Mouse (Mus musculus): ENCODE data around the gene Srp9. TPM values are rescaled to one million over a fixed set of nuclear protein-coding genes. Genes with fewer than 3 reads are reported as not detected.
A peak's percentile ranks its signal among the peaks of the same experiment; 100 is the strongest.

Gene Srp9
- total RNA-seq, 2 experiments from 2014 or later, result 39.8 to 42.7 TPM

DNA sequence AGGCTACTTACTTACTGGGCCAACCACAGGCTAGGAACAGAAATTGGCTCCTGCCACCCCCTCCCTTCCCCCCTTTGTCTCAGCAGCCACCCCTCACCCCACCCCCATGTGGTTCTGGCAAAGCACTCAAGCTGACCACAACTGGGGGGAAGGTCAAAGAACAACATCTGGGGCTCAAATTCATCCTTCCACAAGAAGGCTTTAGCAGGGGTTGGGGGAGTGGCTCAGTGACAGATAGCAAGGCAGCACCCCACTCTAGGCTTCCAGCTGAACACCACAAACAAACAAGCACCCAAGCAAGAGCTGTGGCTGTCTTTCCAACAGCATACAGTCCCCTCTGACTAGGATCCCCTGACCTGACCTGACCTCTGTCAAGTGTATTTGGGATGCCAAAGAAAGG is 21.8 kb upstream of the Srp9 start:
- intact Hi-C loops (cut with DNase I), result no loop called here
- no peak for DNase-seq (ENCODE audit: low spot score)

DNA sequence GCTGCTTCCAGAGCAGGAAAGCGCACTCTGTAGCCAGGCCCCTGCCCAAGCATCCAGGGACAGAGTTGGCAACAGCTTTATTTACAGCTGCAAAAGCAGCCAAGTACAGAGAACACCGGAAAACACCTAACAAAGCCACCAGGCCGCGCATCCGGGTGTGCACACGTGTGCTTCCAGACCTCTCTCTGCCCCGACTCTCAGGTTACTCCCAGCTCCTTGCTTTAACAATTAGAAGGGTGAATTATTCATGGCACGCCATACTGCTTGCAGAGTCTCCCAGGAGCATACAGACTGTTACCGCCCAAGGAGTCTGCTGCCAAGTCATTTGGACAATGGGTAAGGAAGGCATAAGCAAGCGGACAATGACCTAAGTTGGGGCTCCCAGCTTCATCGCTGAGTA is 21.1 kb upstream of the Srp9 start:
- intact Hi-C loops (cut with DNase I), result no loop called here
- DNase-seq (ENCODE audit: low spot score), result no peak

DNA sequence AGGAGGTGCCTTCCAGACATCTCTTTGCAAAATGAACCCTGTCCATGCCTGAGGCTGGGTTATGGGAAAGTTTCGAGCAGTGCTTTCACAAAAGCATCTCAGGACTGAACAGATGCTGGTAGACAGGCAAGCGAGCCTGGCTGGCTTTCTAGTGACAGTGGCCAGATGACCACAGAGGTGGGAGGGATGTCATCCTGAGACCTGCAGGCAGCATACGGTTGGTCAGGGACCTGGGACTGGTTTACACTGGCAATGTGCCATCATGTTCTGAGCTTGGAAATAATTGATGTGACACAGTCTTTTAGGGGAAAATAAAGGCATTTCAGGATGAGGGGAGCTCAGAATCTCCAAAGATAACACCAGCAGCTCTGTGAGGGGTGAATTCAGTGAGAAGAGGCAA is 19.5 kb upstream of the Srp9 start:
- intact Hi-C loops (cut with DNase I), result no loop called here
- no peak for DNase-seq (ENCODE audit: low spot score)

DNA sequence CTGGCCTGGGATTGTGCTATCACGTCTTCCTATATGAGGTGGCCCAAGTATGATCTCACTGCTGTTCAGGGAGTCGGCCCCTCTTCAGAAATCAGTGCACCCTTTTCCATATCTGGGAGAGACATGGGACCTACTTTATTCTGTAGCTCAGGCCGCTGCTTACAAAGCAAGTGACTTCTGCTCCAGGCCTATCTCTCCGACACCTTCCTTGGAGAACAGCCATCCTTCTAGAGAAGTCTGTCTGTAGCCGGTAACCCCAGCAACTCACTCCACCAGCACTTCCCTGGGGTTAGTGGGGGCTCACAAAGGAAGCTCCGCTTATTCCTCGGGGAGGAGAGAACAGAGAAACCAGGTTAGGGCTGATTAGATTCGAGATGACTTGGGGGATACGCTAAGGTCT is 17.3 kb upstream of the Srp9 start:
- intact Hi-C loops (cut with DNase I), result no loop called here
- DNase-seq (ENCODE audit: low spot score), result no peak

DNA sequence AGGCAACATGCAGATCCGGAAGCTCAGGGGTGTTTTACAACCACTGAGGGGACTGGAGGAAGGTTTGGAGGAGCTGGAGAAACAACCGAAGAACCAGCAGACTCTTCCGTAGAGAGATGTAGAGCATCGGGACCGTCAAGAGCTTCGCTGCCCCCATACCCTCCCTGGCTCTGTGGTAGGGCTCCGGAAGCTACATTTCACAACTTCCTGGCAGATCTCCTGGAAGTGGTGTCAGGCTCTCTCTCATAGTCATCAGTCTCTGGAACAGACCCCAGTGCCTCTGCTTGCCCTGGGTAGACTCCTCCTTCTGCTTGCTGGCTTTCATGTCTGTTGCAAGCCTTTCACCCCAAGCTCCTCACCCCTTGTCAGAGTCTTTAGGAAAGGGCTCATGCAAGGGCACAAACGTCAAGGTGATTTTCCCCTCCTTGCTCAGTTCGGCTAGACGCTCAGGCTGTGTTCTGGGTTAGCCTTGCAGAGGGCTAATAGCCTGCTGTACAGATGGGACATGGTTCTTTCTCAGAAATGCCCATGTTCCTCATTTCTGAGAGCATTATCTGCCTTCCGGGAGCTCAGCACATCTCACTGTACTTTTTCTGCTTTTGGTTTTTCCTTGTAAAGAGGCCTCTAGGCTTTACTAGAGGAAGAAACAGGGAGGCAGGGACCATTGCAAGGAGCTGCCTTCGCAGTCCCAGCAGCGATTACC is 16.0 kb upstream of the Srp9 start:
- DNase-seq (ENCODE audit: low spot score), result peak; percentile 59
- intact Hi-C loops (cut with DNase I), result loop anchor here (2.0 kb wide), 1 partner anchor 18 kb away; no protein-coding TSS in a partner anchor

DNA sequence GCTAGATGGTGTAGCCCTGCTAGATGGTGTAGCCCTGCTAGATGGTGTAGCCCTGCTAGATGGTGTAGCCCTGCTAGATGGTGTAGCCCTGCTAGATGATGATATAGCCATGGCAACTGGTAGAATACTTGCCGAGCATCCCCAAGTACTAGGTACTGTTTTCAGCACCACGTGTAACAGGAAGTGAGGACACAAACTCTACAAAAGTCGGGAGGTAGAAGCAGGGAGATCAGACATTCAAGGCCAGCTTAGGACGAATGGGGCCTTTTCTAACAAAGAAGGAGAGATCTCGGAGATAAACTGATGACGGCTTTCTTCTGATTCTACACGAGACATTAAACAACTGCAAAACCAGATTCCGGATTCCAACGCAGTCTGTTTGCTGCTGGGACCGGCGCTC is 14.4 kb upstream of the Srp9 start:
- no peak for DNase-seq (ENCODE audit: low spot score)
- intact Hi-C loops (cut with DNase I), result loop anchor here (5.0 to 10.0 kb wide), 2 partner anchors 138 to 385 kb away; no protein-coding TSS in a partner anchor

DNA sequence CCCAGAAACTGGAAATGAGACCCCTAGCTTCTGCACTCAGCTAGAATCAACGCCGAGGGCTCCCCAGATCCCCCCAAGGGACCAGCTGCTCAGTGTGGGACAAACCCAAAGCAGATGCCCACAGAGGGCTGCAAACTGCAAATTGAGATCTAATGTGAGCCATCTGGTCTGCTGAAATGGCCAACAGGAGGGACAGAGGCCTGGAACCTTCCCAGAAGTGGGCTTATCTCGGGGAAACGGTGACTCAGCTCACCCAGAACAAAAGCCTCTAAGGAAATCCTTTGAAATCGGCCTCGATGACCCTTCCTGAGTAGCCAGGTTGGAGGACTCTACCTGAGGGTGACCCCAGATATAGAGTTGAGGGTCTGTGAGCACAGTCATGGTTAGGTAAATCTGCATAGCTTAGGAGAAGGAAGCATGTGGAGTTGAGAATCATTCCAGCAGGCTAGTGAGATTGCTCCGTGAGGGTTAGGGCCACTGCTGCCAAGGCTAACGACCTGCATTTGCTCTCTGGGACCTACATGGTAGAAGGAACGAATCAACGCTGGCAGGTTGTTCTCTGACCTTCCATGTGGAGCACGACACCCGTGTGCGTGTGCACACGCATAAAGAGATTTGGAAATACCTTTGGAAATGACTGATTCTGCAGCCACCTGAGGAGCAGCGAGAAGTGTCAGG is 13.7 kb upstream of the Srp9 start:
- intact Hi-C loops (cut with DNase I), result loop anchor here (5.0 to 10.0 kb wide), 2 partner anchors 139 to 386 kb away; no protein-coding TSS in a partner anchor

DNA sequence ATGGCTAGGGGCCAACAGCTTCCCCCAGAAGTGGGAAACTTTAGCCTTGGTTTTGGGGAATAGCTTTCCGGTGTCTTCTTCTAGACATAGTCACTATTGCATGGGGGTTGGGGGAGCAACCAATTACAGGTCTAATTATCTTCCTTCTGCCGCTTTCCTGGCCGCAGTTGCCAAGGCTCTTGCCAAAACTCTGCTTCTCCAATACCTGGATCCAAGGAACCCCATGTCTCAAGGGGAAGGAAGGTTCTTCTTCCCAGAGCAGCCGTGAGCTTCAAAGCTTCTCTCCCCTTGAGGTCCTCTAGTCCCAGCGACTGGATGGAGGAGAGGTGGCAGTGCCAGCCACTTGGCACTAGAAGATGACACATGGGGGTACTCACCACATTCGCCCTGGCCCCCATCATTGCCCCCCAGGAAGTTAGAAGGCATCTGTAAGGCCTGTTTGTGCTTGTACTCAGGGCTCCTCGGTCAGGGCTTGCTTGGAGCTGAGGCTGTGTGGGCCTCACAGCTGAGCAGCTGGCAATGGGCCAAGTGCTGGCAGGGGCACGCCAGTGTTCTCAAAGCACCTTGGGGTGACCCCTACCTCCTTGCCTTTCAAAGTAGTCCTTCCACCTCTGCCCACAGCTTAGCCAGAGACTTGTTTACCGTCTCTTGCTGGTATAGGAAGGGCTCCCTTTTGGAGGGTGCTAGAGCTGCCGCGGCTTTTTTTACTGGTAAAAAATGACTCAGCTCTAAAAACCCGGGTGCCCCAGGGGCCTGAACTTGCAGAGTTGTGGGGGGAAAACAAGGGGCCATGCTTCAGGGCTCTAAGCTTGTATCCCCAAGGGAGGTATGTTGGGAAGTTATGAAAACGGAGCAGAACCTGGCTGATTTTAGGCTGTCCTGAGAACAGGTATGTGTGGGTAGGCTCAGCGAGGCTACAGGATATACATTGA is 12.9 kb upstream of the Srp9 start:
- no peak for DNase-seq (ENCODE audit: low spot score)
- intact Hi-C loops (cut with DNase I), result loop anchor here (5.0 to 10.0 kb wide), 2 partner anchors 139 to 387 kb away; no protein-coding TSS in a partner anchor

More for the DNA sequence above, 13.7 kb upstream of the Srp9 start:
- DNase-seq (ENCODE audit: low spot score), result peak; percentile 44

DNA sequence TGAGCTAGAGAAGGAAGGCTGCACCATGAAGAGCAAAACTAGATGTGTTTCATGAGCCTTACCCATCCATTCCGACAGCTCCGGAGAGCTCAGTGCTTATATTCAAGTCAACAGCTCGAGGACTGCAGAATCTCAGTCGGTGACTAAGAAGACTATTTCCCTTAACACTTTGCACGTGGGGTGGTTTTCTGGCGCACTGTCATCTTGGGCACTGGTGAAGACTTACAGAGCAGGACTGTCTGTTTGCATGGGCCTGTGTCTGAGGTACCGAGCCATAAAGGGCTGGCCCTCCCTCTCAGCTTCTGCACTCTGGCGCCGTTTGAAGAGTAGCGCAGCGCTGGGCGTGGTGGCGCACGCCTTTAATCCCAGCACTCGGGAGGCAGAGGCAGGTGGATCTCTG is 12.2 kb upstream of the Srp9 start:
- DNase-seq (ENCODE audit: low spot score), result no peak
- intact Hi-C loops (cut with DNase I), result loop anchor here (5.0 to 10.0 kb wide), 2 partner anchors 140 to 388 kb away; no protein-coding TSS in a partner anchor

DNA sequence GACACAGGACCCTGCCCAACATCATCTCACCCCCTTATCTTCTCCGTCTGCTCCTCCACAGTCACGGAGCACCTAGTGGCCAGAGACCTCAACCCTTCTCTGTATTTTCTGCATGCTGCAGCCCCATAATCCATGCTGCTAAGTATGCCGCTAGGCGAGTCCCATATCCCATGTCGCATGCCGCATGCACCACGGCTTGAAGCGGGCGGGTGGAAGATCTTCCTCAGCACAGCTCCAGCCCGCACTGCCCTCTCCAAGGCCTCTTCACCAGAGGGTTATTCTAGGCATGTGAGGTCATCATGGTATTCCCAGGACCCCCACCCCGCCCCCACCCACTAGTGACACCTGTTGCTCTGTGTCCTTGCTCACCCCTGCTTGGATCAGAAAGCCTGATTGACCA is 11.4 kb upstream of the Srp9 start:
- intact Hi-C loops (cut with DNase I), result loop anchor here (5.0 to 10.0 kb wide), 2 partner anchors 141 to 388 kb away; no protein-coding TSS in a partner anchor
- no peak for DNase-seq (ENCODE audit: low spot score)

DNA sequence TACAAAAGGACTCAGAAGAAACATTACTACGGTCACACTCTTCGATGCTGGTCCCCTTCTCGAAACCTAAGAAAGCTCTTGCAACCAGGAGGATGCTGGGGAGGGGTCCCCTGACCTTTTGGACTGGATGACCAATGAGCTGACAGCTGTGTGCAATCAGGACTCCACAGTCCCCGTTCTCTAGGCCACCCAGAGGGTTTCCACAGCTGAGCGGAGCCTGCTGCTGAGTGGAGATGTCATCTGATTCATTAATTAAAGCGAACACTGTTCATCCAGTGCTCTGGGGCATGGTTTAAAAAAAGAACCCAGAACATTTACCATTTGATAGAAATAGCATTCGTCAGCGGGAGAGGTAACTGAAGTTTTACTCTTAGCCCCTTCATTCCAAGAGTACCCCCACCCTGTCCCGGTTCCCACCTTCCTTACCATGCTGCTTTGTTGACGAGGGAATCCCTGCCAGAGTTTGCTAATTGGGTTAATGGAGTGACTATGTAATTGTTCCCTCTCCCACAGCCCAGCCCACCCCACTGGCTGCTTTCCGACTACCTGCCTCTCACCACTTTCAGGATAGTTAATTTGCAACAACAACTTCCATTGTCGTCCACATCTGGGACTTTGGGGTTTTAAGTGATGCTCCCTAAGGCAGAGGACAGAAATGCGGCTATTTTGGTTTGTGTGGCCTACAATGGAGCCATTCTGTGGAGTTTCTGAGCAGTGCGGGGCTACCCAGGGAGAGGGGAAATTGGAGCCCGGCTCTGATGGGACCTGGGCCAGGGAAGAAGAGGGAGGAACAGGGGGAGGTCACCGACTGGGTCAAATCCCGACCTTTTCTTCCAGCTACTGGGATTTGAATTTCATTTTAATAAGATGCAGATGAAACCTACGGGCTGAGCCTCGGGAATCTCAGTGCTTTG is 10.7 kb upstream of the Srp9 start:
- DNase-seq (ENCODE audit: low spot score), result no peak
- intact Hi-C loops (cut with DNase I), result loop anchor here (2.0 to 10.0 kb wide), 3 partner anchors 93 to 389 kb away; no protein-coding TSS in a partner anchor

DNA sequence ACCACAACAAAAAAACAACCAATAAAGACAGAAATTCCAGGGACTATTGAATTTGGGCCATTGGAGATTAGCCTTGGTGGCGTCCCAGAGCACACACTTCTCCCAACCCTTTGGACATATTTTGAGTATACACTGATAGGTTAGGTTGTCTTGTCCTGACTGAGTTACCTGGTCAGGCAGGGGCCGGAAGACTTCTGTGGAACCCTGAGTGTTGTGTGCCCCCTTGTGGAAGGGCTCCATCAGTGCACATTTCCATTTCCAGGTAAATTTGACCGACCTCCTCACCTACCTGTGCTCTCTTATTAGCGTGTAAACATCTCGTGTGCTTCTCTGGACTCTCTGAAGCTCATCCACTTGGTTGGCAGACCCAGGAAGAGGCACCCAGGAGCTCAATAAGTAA is 9.3 kb upstream of the Srp9 start:
- DNase-seq (ENCODE audit: low spot score), result no peak
- intact Hi-C loops (cut with DNase I), result loop anchor here (1.0 to 10.0 kb wide), 3 partner anchors 94 to 390 kb away; no protein-coding TSS in a partner anchor

DNA sequence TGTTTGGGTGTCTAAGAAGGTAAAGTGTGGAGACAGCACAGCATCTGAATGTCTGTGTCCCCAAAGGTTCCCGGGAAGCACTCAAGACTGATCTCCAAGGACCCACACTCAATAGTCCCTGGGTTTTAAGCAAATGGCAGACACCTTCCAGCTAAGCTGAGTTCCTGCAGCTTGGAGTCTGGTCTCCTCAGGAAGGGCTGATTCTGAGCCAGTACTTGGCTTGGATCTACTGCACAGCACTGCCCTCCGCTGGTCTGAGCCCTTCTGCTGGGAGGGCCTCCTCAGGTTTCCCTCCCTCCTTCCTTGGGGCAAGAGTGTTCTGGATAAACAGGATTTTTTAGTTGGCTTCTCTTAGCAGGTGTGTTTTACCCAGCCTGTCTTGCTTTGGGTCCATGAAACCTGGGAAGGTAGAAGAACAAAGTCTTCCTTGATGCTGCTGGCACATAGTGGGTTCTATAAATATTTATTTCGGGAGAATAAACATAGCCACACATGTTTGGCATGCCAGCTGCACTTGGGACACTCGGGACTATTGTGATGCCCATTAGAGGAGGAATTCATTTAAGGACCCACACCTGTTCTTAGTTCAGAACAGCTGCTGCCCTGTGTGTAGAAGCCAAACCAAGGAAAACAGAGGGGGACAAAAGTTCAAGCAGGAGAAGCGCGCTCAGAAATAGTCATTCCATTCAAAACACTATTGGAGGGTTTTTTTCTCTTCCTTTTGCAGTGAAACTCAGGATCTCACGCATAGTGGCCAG is 8.7 kb upstream of the Srp9 start:
- intact Hi-C loops (cut with DNase I), result loop anchor here (1.0 to 10.0 kb wide), 3 partner anchors 95 to 391 kb away; no protein-coding TSS in a partner anchor
- DNase-seq (ENCODE audit: low spot score), result no peak

DNA sequence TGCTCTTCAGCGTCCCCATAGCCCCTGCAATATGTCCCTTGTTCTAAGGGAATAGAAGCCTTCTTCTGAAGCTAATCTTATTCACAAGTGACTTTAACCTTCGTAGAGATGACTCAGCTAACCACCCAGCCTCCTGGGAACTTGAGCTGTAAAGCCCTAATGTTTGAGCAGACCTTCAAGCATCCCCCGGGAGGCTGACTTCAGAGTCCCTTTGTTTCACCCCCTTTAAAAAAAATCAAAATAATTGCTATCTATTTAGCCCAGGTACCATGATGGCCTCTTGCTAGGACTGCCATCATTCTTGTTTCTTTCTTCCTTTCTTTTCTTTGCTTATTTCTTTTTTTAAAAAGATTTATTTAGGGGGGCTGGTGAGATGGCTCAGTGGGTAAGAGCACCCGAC is 2.1 kb upstream of the Srp9 start:
- no peak for DNase-seq (ENCODE audit: low spot score)
- intact Hi-C loops (cut with DNase I), result no loop called here

DNA sequence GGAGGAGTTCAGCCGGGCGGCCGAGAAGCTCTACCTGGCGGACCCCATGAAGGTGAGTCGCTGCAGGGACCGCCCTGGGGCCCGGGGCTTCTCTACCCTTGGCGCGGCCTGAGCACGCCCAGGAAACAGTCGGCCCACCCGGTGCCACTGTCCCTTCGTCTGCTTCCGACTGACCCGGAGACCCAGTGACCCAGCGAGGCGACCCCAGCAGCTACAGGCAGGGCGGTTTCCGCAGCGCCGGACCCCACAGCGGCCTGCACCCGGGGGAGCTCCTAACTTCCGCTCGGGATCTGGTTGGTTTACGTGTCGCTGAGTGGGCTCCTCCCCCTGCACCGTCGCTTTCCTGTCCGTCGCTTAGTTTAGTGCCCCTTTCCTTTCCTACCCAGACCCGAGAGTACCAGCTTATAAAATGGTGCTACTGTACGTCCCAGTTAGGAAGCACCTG is 409 bp downstream of the Srp9 start:
- intact Hi-C loops (cut with DNase I), result no loop called here
- DNase-seq (ENCODE audit: low spot score), result peak; percentile 70

DNA sequence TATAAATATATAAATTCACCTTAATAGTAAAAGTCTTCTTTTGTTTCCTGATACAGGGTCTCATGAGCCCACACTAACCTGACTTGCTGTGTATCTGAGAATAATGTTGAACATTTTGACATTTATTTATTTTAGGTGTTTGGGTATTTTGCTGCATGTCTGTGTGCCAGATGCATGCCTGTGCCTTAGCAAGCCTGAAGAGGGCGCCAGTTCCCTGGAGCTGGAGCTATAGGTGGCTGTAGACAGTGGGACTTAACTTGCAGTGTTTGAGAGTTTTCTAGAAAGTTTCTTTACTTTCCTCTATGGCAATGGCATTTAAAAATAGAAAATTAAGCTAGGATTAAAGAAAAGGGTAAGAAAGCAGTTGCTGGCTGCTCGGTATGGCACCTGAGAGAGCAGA is 6.3 kb downstream of the Srp9 start:
- intact Hi-C loops (cut with DNase I), result no loop called here
- no peak for DNase-seq (ENCODE audit: low spot score)

DNA sequence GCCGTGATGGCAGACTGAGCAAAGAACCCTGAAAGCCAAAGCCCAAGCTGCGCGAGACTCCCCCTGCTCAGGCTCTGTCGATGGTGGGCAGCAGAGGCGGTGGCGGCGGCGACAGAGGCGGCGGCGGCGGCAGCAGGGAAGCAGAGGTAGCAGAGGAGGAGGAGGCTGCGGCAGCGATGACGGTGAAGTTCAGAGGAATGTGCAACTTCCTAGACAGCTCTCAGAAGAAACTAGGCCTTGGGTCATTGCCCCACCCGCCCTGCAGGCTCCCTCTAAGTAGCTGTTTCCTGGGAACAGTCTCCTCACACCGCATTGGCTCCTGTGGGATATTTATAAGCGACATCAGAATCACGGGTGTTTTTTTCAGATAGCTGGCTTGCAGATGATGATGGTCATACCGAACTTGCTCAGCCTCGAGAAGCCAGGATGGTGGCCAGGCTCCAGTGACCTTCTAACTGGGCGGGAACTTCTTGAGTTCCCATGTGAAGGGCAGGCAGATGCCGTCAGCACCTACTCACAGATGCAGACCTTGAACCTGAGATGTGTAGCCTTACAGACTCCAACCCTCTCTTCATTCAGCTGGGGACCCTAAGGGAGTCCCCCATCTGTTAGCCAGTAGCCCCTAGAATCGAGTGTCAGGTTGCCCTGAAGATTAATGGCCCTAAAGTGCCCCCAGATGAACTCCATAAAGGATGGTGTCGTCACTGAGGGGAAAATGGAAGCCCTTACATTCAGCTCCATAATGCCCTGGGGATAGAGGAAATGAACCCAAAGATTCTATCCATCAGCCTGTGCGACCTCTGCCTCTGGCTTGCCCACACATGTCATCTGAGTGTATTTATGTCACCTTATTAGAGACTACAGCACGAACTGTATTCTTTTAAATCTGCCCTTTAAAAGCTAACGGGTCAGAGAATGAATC is 12.9 kb downstream of the Srp9 start:
- intact Hi-C loops (cut with DNase I), result loop anchor here (5.0 kb wide), 1 partner anchor 400 kb away; no protein-coding TSS in a partner anchor
- no peak for DNase-seq (ENCODE audit: low spot score)
